Mouse (Mus musculus): ENCODE measurements around the gene Tmem33.

DNA sequence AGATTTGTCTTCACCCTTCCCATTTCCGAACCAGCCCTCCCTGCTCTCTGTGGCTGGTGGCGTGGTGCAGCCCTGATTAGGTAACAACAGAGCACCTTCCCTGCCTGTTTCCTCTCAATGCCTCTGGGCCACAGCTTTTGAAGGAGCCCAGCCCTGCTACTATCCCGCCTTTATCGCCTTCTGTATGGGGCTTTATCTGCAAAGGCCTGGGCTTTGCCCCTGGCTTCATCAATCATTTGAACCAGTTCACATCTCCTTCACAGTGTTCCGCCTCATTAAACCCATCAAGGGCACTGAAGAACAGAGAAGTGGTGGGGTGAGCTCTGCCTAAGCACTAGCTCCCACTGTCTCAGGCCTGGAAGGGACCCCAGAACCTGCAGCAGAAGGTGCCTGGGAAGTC is 47.2 kb upstream of the Tmem33 start:
- TF ChIP-seq CTCF (IDR thresholded peaks at IDR 0.05; ENCODE audit: low read depth, low read length) (no peak), POLR2A (IDR thresholded peaks at IDR 0.05; ENCODE audit: borderline replicate concordance, low read depth, low read length) (no peak)

All from bone marrow macrophage, adult 2 months (primary cell).